Mouse (Mus musculus): ENCODE data around the gene Ptprf.

Gene Ptprf

DNA sequence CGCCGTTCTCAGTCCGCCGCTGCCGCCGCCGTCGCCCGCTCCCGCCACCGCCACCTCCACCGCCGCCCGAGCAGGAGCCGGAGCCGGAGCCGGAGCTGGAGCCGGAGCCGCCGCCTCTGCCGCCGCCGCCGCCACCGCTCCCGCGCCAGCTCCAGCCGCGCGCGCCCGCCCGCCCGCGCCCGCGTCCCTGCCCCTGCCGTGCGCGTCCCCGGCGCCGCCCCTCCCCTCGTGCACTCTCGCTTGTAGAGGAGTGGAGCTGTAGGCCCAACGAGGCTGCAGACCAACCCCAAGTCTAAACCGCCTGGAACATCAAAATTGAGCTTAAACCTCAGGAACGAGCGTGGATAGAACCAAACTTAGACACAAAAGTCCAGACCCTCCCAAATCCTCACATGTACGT lies at the start of gene Ptprf:
Ptprf (minus strand) TSS at position 175 of the 400 bp plus-strand sequence.
- ATAC-seq (ENCODE audit: low TSS enrichment), result peak; percentile 53

- ATAC-seq (ENCODE audit: low TSS enrichment), result no peak
Observed at GRCm38 (mm10) chr4:118336658-118337057, 45.5 kb upstream of the Ptprf start.

- ATAC-seq (ENCODE audit: low TSS enrichment), result no peak
Observed at GRCm38 (mm10) chr4:118335991-118336390, 44.8 kb upstream of the Ptprf start.

DNA sequence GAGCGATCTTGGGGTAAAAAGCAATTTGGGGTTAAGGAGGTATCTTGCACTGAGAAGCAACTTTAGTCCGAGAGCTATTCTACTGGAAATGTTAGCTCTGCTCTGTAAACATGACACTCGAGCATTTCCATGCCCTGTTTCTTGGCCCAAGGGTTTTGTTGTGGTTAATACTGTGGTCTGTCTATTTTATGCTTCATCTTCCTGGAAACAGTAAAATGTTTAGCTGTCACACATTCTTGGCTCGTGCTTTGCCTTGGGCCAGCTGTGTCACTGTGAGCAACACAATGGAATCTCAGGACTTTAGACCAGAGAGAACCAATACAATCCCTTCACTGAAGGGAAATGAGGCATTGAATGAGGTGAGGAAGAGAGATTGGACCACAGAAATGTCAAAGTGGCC lies 40.6 kb upstream of the Ptprf start:
- no peak for ATAC-seq (ENCODE audit: low TSS enrichment)

GRCm38 (mm10) chr4:118326476-118326875 lies 35.3 kb upstream of the Ptprf start:
- no peak for ATAC-seq (ENCODE audit: low TSS enrichment)

DNA sequence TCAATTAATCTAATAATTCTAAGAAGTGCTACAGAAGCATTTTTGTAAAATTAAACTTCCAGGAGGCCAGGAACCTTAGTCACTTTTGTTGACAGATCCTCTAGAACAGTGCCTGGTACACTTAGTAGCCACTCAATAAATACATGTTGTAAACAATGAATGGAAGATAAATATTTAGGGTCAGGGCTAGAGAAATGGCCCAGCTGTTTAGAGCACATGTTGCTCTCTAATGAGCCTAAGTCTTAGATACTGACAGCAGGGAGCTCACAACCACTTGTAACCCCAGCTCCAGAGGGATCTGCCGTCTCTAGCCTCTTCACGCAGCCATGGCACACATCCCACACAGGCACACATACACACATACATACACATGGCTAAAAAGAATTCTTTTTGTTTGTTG lies 29.4 kb upstream of the Ptprf start:
- no peak for ATAC-seq (ENCODE audit: low TSS enrichment)

GRCm38 (mm10) chr4:118319706-118320344 lies 28.6 kb upstream of the Ptprf start:
- no peak for ATAC-seq (ENCODE audit: low TSS enrichment)

DNA sequence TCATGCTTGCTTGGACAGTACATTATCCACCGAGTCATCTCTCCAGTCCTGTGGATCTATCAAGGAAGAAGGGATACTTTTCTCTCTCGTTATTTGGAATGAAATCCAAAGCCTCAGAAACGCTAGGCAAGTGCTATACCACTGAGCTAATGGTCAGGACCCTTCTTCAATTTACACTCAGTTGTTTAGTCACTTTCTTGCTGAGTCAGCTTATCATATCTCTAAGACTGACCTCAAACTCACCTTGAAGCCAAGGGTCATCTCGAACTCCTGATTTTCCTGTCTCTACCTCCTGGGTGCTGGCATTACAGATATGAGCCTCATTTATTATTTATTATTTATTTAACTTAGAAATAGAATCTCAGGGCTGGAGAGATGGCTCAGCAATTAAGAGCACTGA lies 25.5 kb upstream of the Ptprf start:
- no peak for ATAC-seq (ENCODE audit: low TSS enrichment)

- no peak for ATAC-seq (ENCODE audit: low TSS enrichment)
Observed at GRCm38 (mm10) chr4:118315286-118315685, 24.1 kb upstream of the Ptprf start.

- ATAC-seq (ENCODE audit: low TSS enrichment), result no peak
Observed at GRCm38 (mm10) chr4:118310461-118310860, 19.3 kb upstream of the Ptprf start.

- no peak for ATAC-seq (ENCODE audit: low TSS enrichment)
Observed at GRCm38 (mm10) chr4:118307533-118308263, 16.5 kb upstream of the Ptprf start.

GRCm38 (mm10) chr4:118306113-118306696 lies 15.0 kb upstream of the Ptprf start:
- ATAC-seq (ENCODE audit: low TSS enrichment), result no peak

DNA sequence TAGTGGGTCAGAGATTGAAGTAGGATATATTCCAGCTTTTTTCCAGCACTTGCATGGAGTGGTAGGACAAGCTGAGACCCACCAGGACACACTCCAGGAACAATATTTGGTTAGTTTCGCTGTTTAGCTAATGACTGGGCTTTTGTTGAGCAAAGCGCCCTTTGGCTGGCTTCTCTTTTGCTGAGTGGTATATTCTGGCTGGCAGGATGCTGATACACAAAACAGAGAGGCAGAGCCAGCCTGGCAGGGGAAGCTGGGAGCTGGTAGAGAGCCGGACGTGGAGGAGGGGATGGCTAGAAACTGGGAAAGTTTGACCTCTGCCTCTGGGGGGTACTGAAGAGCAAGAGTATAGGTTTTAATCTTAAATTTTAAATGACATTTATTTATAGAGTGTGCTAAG lies 13.8 kb upstream of the Ptprf start:
- no peak for ATAC-seq (ENCODE audit: low TSS enrichment)

- no peak for ATAC-seq (ENCODE audit: low TSS enrichment)
Observed at GRCm38 (mm10) chr4:118297844-118298243, 6.6 kb upstream of the Ptprf start.

GRCm38 (mm10) chr4:118295651-118296561 lies 4.7 kb upstream of the Ptprf start:
- no peak for ATAC-seq (ENCODE audit: low TSS enrichment)

DNA sequence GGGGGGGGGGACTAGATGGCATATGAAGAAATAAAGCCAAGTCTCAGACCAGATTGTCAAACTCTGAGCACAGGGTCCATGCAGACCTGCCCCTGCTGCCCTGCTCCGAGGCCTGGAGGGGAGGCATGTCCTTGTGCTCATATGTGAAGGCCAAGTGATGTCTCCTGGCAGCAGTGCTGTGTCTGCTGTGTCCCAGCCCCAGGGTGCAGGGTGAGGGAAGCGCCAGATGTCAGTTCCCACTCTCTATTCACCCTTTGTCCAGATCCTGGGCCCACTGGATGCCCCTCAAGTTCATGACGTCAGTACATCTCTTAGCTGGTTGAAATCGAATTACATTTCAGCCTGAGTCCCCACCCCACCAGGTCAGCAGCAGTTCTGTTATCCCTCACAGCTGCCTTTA lies 3.6 kb upstream of the Ptprf start:
- ATAC-seq (ENCODE audit: low TSS enrichment), result no peak

GRCm38 (mm10) chr4:118292741-118293306 lies 1.6 kb upstream of the Ptprf start:
- peak; percentile 32; the same call in 1 of the 2 replicates for ATAC-seq (ENCODE audit: low TSS enrichment)

- peak; percentile 32 for ATAC-seq (ENCODE audit: low TSS enrichment)
Observed at GRCm38 (mm10) chr4:118290416-118291030, 682 bp downstream of the Ptprf start.

- ATAC-seq (ENCODE audit: low TSS enrichment), result peak; percentile 29
Observed at GRCm38 (mm10) chr4:118289960-118290415, 1.2 kb downstream of the Ptprf start.

GRCm38 (mm10) chr4:118289266-118289665 lies 1.9 kb downstream of the Ptprf start:
- no peak for ATAC-seq (ENCODE audit: low TSS enrichment)

DNA sequence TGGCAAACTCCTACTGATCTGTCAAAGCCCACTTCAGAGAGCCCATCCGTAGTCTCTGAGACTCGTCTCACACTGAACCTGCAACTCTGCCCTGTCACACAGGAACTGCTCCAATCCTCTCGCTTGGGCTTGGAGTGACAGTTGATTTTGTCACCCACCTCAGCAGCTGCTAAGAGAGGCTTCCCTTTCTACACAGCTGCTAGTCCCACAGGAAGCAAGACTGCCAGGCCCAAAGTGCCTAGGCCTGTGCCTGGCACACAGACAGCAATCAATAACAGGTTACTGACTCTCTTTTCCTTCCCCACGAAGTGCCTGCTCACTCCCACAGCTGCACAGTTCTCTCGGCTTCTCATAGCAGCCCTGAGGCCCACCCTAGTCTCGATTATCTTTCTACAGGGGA lies 2.7 kb downstream of the Ptprf start:
- ATAC-seq (ENCODE audit: low TSS enrichment), result no peak

All from frontal cortex, adult (tissue).